In genomic region chr2:138033379-138034122, GRCm38 (mm10) we compare ENCODE assay signal across 9 mouse cellular contexts.
DNase-seq lines count a peak whose midpoint lies in the region; ATAC-seq and TF ChIP-seq lines count a peak whose summit lies in the region.
"Had no signal": no experiment of that assay in that cellular context is flagged by ENCODE, and none has a peak within 500 bp of the region (broad histone marks: within the 10 kb centered on the region; RNA-seq: fewer than 3 reads in every experiment).

No protein-coding gene starts in this region.

- H3K4me1 ChIP-seq in E14TG2a.4 (replicated peaks; ENCODE audit: low read depth, low read length): no peaks in the 10 kb centered on the region
- no peaks in the 10 kb centered on the region for H3K4me1 ChIP-seq in limb, embryonic 15.5 days
- H3K4me1 ChIP-seq in neural tube, embryonic 14.5 days (ENCODE audit: control insufficient read depth, insufficient read depth, low read length): no peaks in the 10 kb centered on the region

- H3K9me3 ChIP-seq in E14TG2a.4 (ENCODE audit: low read length): no peaks in the 10 kb centered on the region
- no peaks in the 10 kb centered on the region for H3K9me3 ChIP-seq in limb, embryonic 15.5 days
- H3K9me3 ChIP-seq in neural tube, embryonic 14.5 days (ENCODE audit: control insufficient read depth, low read length): no peaks in the 10 kb centered on the region

- peak; percentile 83 to 88 for DNase-seq in adrenal gland, postnatal 36 days
- peak; percentile 68 for DNase-seq in embryo, embryonic 9.5 days (ENCODE audit: extremely low spot score)
- DNase-seq in kidney, postnatal 10 days: peak; percentile 85
- DNase-seq in thymus, postnatal 25 days: peak; percentile 37

- peak; percentile 79 for ATAC-seq in granulocyte monocyte progenitor cell, adult 5-6 weeks (replicated peaks; ENCODE audit: poor library complexity, severe bottlenecking)
- ATAC-seq in limb, embryonic 15.5 days (ENCODE audit: insufficient number of reproducible peaks, low FRiP score, low TSS enrichment, low read depth): no peak
- peak; percentile 92 for ATAC-seq in neural tube, embryonic 14.5 days (ENCODE audit: low read depth)

- H3K9ac ChIP-seq in limb, embryonic 15.5 days: no peak overlapping the region
- no peak overlapping the region for H3K9ac ChIP-seq in neural tube, embryonic 14.5 days (replicated peaks; ENCODE audit: low read depth, low read length)

- no peaks in the 10 kb centered on the region for H3K27me3 ChIP-seq in E14TG2a.4 (ENCODE audit: insufficient read depth, low read length)
- no peaks in the 10 kb centered on the region for H3K27me3 ChIP-seq in limb, embryonic 15.5 days
- no peaks in the 10 kb centered on the region for H3K27me3 ChIP-seq in neural tube, embryonic 14.5 days (ENCODE audit: control insufficient read depth, insufficient read depth, low read length)

- no peak overlapping the region for H3K4me2 ChIP-seq in limb, embryonic 15.5 days
- H3K4me2 ChIP-seq in neural tube, embryonic 14.5 days (ENCODE audit: low read depth, low read length): no peak overlapping the region

- peak; percentile 93 for TF ChIP-seq CTCF in E14TG2a.4 (conservative IDR thresholded peaks at IDR 0.05; ENCODE audit: low read length)

- no peak overlapping the region for H3K4me3 ChIP-seq in E14TG2a.4 (replicated peaks; ENCODE audit: low read length)
- H3K4me3 ChIP-seq in limb, embryonic 15.5 days: no peak overlapping the region
- H3K4me3 ChIP-seq in neural tube, embryonic 14.5 days (ENCODE audit: low read depth, low read length): no peak overlapping the region
- H3K4me3 ChIP-seq: erythroblast, embryonic 14.5 days had no signal

- peak overlapping the region; percentile 47 for H3K27ac ChIP-seq in limb, embryonic 15.5 days
- no peak overlapping the region for H3K27ac ChIP-seq in neural tube, embryonic 14.5 days (ENCODE audit: low read depth, low read length)

- no peaks in the 10 kb centered on the region for H3K36me3 ChIP-seq in E14TG2a.4 (ENCODE audit: insufficient read depth, low read length)
- no peaks in the 10 kb centered on the region for H3K36me3 ChIP-seq in limb, embryonic 15.5 days
- H3K36me3 ChIP-seq in neural tube, embryonic 14.5 days (ENCODE audit: control insufficient read depth, insufficient read depth, low read length): no peaks in the 10 kb centered on the region

- WGBS in limb, embryonic 15.5 days: 25% methylated on average over 11 of the region's 11 CpGs
- 38% methylated on average over 11 of the region's 11 CpGs for WGBS in neural tube, embryonic 14.5 days
